Mouse (Mus musculus) hindlimb bud, embryonic 11.5 days (tissue): Measurements from ENCODE around the gene Gal3st2c.
"Not testable (repeated sequence)": the region's sequence is repeated elsewhere in the genome, so short reads cannot be mapped to it uniquely, and the experiment has no call there.

Experiments used
- DNase-seq: peaks from one replicate; pipeline ENCODE4 v3.0.0-alpha.2; 2012; ENCODE audit warnings: low read depth, low spot score; ENCODE audit errors: extremely low spot score

The Gal3st2c gene

GRCm38 (mm10) chr1:94045559-94045958 is 55.2 kb downstream of the Gal3st2c start:
- no peak for DNase-seq

- DNase-seq, result no peak
Observed at GRCm38 (mm10) chr1:94046544-94046943, 56.2 kb downstream of the Gal3st2c start.

- DNase-seq, result no peak
Observed at GRCm38 (mm10) chr1:94051104-94051503, 60.8 kb downstream of the Gal3st2c start.

- DNase-seq, result no peak
Observed at GRCm38 (mm10) chr1:94052373-94052772, 62.1 kb downstream of the Gal3st2c start, which contains the start of gene Pdcd1. Gene Pdcd1, minus strand, starts transcription at chr1:94052553.

- no peak for DNase-seq
Observed at GRCm38 (mm10) chr1:94053530-94054216, 63.4 kb downstream of the Gal3st2c start.

GRCm38 (mm10) chr1:94054481-94054880 is 64.2 kb downstream of the Gal3st2c start:
- no peak for DNase-seq

GRCm38 (mm10) chr1:94055966-94056365 is 65.7 kb downstream of the Gal3st2c start:
- DNase-seq, result no peak

GRCm38 (mm10) chr1:94057401-94057800 is 67.1 kb downstream of the Gal3st2c start:
- DNase-seq, result no peak

GRCm38 (mm10) chr1:94058281-94058680 is 68.0 kb downstream of the Gal3st2c start:
- DNase-seq, result not testable (repeated sequence)
